Mouse (Mus musculus): ENCODE measurements around the gene Diaph3. TPM values are rescaled to one million over a fixed set of nuclear protein-coding genes. Genes with fewer than 3 reads are reported as not detected.

Diaph3 gene
- polyA plus RNA-seq, 1 experiment from 2014 or later: 15.3 TPM

DNA sequence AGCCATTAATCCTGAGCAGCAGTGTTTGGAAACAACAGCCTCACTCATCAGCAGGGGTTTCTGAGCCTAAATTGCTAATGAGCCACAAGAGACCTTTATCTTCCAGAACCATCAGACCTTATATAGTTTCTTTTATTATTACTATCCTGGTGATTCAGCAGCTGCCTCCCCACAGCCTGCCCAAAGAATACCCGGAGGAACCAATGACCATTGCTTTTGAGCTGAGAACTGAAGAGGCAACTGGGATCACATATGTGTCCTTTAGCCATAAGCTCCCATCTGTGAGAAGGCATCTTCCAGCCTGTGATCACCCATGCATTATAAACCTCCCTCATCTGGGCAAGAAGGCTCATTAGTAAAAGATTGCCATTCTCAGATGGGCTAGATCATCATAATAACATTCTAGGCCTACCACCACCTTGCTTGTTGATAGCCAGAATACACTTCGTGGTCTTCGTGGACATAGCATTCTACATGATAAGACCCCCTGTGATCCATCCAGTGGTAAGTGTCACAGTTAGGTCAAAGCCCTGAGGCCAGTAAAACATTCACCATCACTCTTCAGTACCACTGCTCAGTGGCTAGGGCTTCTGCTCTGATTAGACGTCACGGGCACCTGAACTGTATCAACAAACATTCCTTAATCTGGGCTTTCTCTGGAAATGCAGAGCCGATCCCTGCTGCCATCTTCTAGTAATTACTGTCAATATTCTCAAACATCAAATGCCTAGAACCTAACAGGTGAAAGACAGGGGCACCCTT is 352.0 kb downstream of the Diaph3 start:
- WGBS: 70% methylated on average over 6 of the region's 6 CpGs
- H3K9me3 ChIP-seq (ENCODE audit: control insufficient read depth, low read length): no peaks in the 10 kb centered on the region
- no peak overlapping the region for H3K27ac ChIP-seq (replicated peaks in 1 of 2; ENCODE audit: control insufficient read depth in 1 of 2, insufficient read depth in 1 of 2, low read depth in 2 of 2, low read length in 2 of 2)
- no peaks in the 10 kb centered on the region for H3K36me3 ChIP-seq (ENCODE audit: control insufficient read depth, insufficient read depth, low read length)
- no peak overlapping the region for H3K9ac ChIP-seq (ENCODE audit: low read length)
- no peak overlapping the region for H3K4me2 ChIP-seq (ENCODE audit: low read length)
- H3K4me1 ChIP-seq (ENCODE audit: control insufficient read depth in 2 of 2, insufficient read depth in 2 of 2, low read length in 2 of 2): peaks cover 3% of the 10 kb centered on the region in 2 experiments; a peak in 2 of 4 replicates
- ATAC-seq (ENCODE audit: insufficient number of reproducible peaks, insufficient read depth, low FRiP score, low read depth): no peak
- H3K27me3 ChIP-seq (ENCODE audit: control insufficient read depth, insufficient read depth, low read length): no peaks in the 10 kb centered on the region
- no peak overlapping the region for H3K4me3 ChIP-seq (ENCODE audit: control insufficient read depth in 1 of 2, insufficient read depth in 1 of 2, low read depth in 1 of 2, low read length in 2 of 2)

DNA sequence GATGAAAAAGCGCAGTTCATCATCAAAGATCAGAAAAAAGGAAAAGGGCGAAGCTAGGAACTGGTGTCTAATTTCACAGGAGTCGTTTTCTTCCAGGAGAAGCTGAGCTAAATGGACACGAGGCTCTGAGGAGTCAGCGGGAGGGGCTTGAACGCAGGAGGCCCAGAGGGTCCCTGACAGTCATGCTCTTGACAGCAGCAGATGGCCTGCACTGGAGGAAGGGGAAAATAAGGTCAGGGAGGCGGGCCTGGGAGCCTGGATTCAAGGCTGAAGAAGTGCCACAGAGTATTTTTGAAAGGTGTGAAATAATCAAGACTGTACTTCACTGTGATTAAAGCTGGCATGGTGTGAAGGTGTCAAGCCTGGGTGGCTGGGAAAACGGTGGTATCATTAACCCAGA is 354.2 kb downstream of the Diaph3 start:
- no peak overlapping the region for H3K4me3 ChIP-seq (ENCODE audit: control insufficient read depth in 1 of 2, insufficient read depth in 1 of 2, low read depth in 1 of 2, low read length in 2 of 2)
- ATAC-seq (ENCODE audit: insufficient number of reproducible peaks, insufficient read depth, low FRiP score, low read depth): no peak
- H3K9me3 ChIP-seq (ENCODE audit: control insufficient read depth, low read length): no peaks in the 10 kb centered on the region
- WGBS: 25% methylated on average over 8 of the region's 8 CpGs
- no peak overlapping the region for H3K4me2 ChIP-seq (ENCODE audit: low read length)
- peaks cover 3% of the 10 kb centered on the region in 2 experiments; a peak in 2 of 4 replicates for H3K4me1 ChIP-seq (ENCODE audit: control insufficient read depth in 2 of 2, insufficient read depth in 2 of 2, low read length in 2 of 2)
- H3K36me3 ChIP-seq (ENCODE audit: control insufficient read depth, insufficient read depth, low read length): no peaks in the 10 kb centered on the region
- H3K27me3 ChIP-seq (ENCODE audit: control insufficient read depth, insufficient read depth, low read length): no peaks in the 10 kb centered on the region
- H3K9ac ChIP-seq (ENCODE audit: low read length): no peak overlapping the region
- no peak overlapping the region for H3K27ac ChIP-seq (replicated peaks in 1 of 2; ENCODE audit: control insufficient read depth in 1 of 2, insufficient read depth in 1 of 2, low read depth in 2 of 2, low read length in 2 of 2)

GRCm38 (mm10) chr14:86781553-86782273 is 359.3 kb downstream of the Diaph3 start:
- Histone ChIP-seq H3K9me3 (ENCODE audit: control insufficient read depth, low read length) (no peaks in the 10 kb centered on the region), H3K4me1 (ENCODE audit: control insufficient read depth in 2 of 2, insufficient read depth in 2 of 2, low read length in 2 of 2) (peaks cover under 1 to 2% of the 10 kb centered on the region in 2 experiments; a peak in 1 of 4 replicates), H3K4me3 (ENCODE audit: control insufficient read depth in 1 of 2, insufficient read depth in 1 of 2, low read depth in 1 of 2, low read length in 2 of 2) (no peak overlapping the region), H3K36me3 (ENCODE audit: control insufficient read depth, insufficient read depth, low read length) (no peaks in the 10 kb centered on the region), H3K27ac (replicated peaks in 1 of 2; ENCODE audit: control insufficient read depth in 1 of 2, insufficient read depth in 1 of 2, low read depth in 2 of 2, low read length in 2 of 2) (no peak overlapping the region), H3K9ac (ENCODE audit: low read length) (no peak overlapping the region), H3K4me2 (ENCODE audit: low read length) (no peak overlapping the region), H3K27me3 (ENCODE audit: control insufficient read depth, insufficient read depth, low read length) (no peaks in the 10 kb centered on the region)
- no peak for ATAC-seq (ENCODE audit: insufficient number of reproducible peaks, insufficient read depth, low FRiP score, low read depth)
- 61% methylated on average over 6 of the region's 6 CpGs for WGBS

DNA sequence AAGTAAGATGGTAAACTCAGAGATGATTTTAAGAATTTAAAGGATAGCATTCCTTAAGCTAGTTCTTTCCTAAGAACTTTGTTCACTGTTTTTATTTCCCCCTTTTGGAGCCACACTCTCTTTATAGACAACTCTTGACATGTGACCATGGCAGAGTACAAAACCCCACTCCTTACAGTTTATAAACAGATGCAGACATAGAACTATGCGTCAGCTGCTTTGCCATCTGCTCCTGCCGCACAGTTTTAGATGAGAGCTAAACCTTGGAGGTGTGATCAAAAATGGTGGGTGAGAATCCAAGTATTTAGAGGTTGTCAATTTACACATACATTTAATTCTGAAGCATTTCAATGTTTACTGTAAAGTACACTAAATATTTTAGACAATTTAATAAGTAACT is 367.7 kb downstream of the Diaph3 start:
- H3K9ac ChIP-seq (ENCODE audit: low read length): no peak overlapping the region
- H3K4me1 ChIP-seq (ENCODE audit: control insufficient read depth in 2 of 2, insufficient read depth in 2 of 2, low read length in 2 of 2): peaks cover 0 to 2% of the 10 kb centered on the region in 2 experiments; a peak in 1 of 4 replicates
- no peak overlapping the region for H3K4me2 ChIP-seq (ENCODE audit: low read length)
- no peaks in the 10 kb centered on the region for H3K27me3 ChIP-seq (ENCODE audit: control insufficient read depth, insufficient read depth, low read length)
- H3K9me3 ChIP-seq (ENCODE audit: control insufficient read depth, low read length): no peaks in the 10 kb centered on the region
- no peak overlapping the region for H3K4me3 ChIP-seq (ENCODE audit: control insufficient read depth in 1 of 2, insufficient read depth in 1 of 2, low read depth in 1 of 2, low read length in 2 of 2)
- H3K36me3 ChIP-seq (ENCODE audit: control insufficient read depth, insufficient read depth, low read length): 0 out of 2 replicates have a peak, but pooled peaks cover 2% of the 10 kb centered on the region
- WGBS: 85% methylated on average over 2 of the region's 2 CpGs
- H3K27ac ChIP-seq (replicated peaks in 1 of 2; ENCODE audit: control insufficient read depth in 1 of 2, insufficient read depth in 1 of 2, low read depth in 2 of 2, low read length in 2 of 2): no peak overlapping the region
- no peak for ATAC-seq (ENCODE audit: insufficient number of reproducible peaks, insufficient read depth, low FRiP score, low read depth)

- ATAC-seq (ENCODE audit: insufficient number of reproducible peaks, insufficient read depth, low FRiP score, low read depth): no peak
- 0 out of 2 replicates have a peak, but pooled peaks cover 2% of the 10 kb centered on the region for H3K36me3 ChIP-seq (ENCODE audit: control insufficient read depth, insufficient read depth, low read length)
- H3K27me3 ChIP-seq (ENCODE audit: control insufficient read depth, insufficient read depth, low read length): no peaks in the 10 kb centered on the region
- H3K4me1 ChIP-seq (ENCODE audit: control insufficient read depth in 2 of 2, insufficient read depth in 2 of 2, low read length in 2 of 2): peaks cover 0 to 2% of the 10 kb centered on the region in 2 experiments; a peak in 1 of 4 replicates
- H3K27ac ChIP-seq (replicated peaks in 1 of 2; ENCODE audit: control insufficient read depth in 1 of 2, insufficient read depth in 1 of 2, low read depth in 2 of 2, low read length in 2 of 2): no peak overlapping the region
- no peak overlapping the region for H3K9ac ChIP-seq (ENCODE audit: low read length)
- H3K4me3 ChIP-seq (ENCODE audit: control insufficient read depth in 1 of 2, insufficient read depth in 1 of 2, low read depth in 1 of 2, low read length in 2 of 2): no peak overlapping the region
- WGBS: 66% methylated on average over 14 of the region's 14 CpGs
- H3K9me3 ChIP-seq (ENCODE audit: control insufficient read depth, low read length): no peaks in the 10 kb centered on the region
- no peak overlapping the region for H3K4me2 ChIP-seq (ENCODE audit: low read length)
Observed at GRCm38 (mm10) chr14:86772176-86773150, 368.6 kb downstream of the Diaph3 start.

- no peaks in the 10 kb centered on the region for H3K36me3 ChIP-seq (ENCODE audit: control insufficient read depth, insufficient read depth, low read length)
- no peak overlapping the region for H3K27ac ChIP-seq (replicated peaks in 1 of 2; ENCODE audit: control insufficient read depth in 1 of 2, insufficient read depth in 1 of 2, low read depth in 2 of 2, low read length in 2 of 2)
- no peak overlapping the region for H3K4me3 ChIP-seq (ENCODE audit: control insufficient read depth in 1 of 2, insufficient read depth in 1 of 2, low read depth in 1 of 2, low read length in 2 of 2)
- H3K9ac ChIP-seq (ENCODE audit: low read length): no peak overlapping the region
- no peak for ATAC-seq (ENCODE audit: insufficient number of reproducible peaks, insufficient read depth, low FRiP score, low read depth)
- no peaks in the 10 kb centered on the region; a peak in 1 of 4 replicates for H3K4me1 ChIP-seq (ENCODE audit: control insufficient read depth in 2 of 2, insufficient read depth in 2 of 2, low read length in 2 of 2)
- no peak overlapping the region for H3K4me2 ChIP-seq (ENCODE audit: low read length)
- WGBS: 92% methylated on average over 2 of the region's 2 CpGs
- no peaks in the 10 kb centered on the region for H3K9me3 ChIP-seq (ENCODE audit: control insufficient read depth, low read length)
- H3K27me3 ChIP-seq (ENCODE audit: control insufficient read depth, insufficient read depth, low read length): no peaks in the 10 kb centered on the region
Observed at GRCm38 (mm10) chr14:86764286-86764685, 376.7 kb downstream of the Diaph3 start.
